In genomic region chr6:90948097-90948496, GRCm38 (mm10) we compare ENCODE assay signal across 15 mouse cellular contexts. TPM values are rescaled to one million over a fixed set of nuclear protein-coding genes. Genes with fewer than 3 reads are reported as not detected.
A peak's percentile ranks its signal among the peaks of the same experiment; 100 is the strongest.
DNase-seq lines count a peak whose midpoint lies in the region.
"Had no signal": no experiment of that assay in that cellular context is flagged by ENCODE, and none has a peak within 500 bp of the region (broad histone marks: within the 10 kb centered on the region; RNA-seq: fewer than 3 reads in every experiment).

No protein-coding gene starts in this region.

- peak; percentile 43 to 68 for DNase-seq in cerebellum, postnatal 25 days
- no peak for DNase-seq in cerebellum, adult 11 months
- peak; percentile 10 for DNase-seq in gastrocnemius, postnatal 25 days
- no peak for DNase-seq in gastrocnemius, postnatal 10 days
- peak; percentile 16 for DNase-seq in A20 (ENCODE audit: low read depth, low spot score)
- peak; percentile 31 to 34 for DNase-seq in cerebellum, postnatal 36 days
- DNase-seq in layer of hippocampus, postnatal 14 days (ENCODE audit: low spot score in 2 of 2), result no peak
- DNase-seq: adrenal gland, adult 2 months; heart, postnatal 36 days; kidney, adult 9 months; kidney, postnatal 14 days; lung, adult 18-20 months; lung, postnatal 14 days; right cerebral cortex, postnatal 25 days; thymus, postnatal 14 days had no signal

RNA-seq across cellular contexts. Expression of gene Iqsec1, which starts 40.4 kb away (rescaled TPM):
- 10 to 100 TPM; 57.7 to 63.6 TPM for total RNA-seq in gastrocnemius, postnatal 25 days (2021)
- 10 to 100 TPM; 58.8 to 71.1 TPM for total RNA-seq in gastrocnemius, postnatal 10 days (2021)
- total RNA-seq in layer of hippocampus, postnatal 14 days (2021), result 100 to 1,000 TPM; 220 to 234 TPM

Comparison
In these comparisons a context has a peak if more than half of its experiments do, and no peak if none do; other contexts are left out.
1. DNase-seq: peak in cerebellum, postnatal 25 days (2 of 2), gastrocnemius, postnatal 25 days (single experiment), A20 (single experiment) and cerebellum, postnatal 36 days (2 of 2); none in cerebellum, adult 11 months (single experiment), gastrocnemius, postnatal 10 days (single experiment) and layer of hippocampus, postnatal 14 days (0 of 2).